Mouse (Mus musculus) gastrocnemius, adult 2 months (tissue): ENCODE data around the gene 2010111I01Rik. TPM values are rescaled to one million over a fixed set of nuclear protein-coding genes. Genes with fewer than 3 reads are reported as not detected.

Source experiments
- DNase-seq: peaks from one replicate; pipeline ENCODE4 v3.0.0; 2022
- H3K27ac ChIP-seq: fragments of 200-600 bp; 2 replicates; pipeline ENCODE4 v1.8.1; 2022; ENCODE audit warnings: mild to moderate bottlenecking
- H3K4me3 ChIP-seq: fragments of 200-600 bp; 2 replicates; pipeline ENCODE4 v1.8.1; 2022; ENCODE audit warnings: mild to moderate bottlenecking, moderate library complexity
- CTCF ChIP-seq: fragments of 200-600 bp; IDR thresholded peaks from 2 replicates; pipeline ENCODE4 v1.8.1; 2022; ENCODE audit warnings: antibody characterized with exemption, mild to moderate bottlenecking, moderate library complexity
- intact Hi-C: fragments of 180-260 bp; cut with DNase I; formaldehyde crosslinking; loops from one replicate; pipeline ENCODE4 v1.15.1; 2025
- total RNA-seq, 2 experiments: library from RNA; stranded (reverse); gene quantifications; 2 replicates each; pipeline ENCODE4 v1.2.3; 2021

Gene 2010111I01Rik
- total RNA-seq, 2 experiments from 2014 or later = 56.8 to 61.4 TPM

DNA sequence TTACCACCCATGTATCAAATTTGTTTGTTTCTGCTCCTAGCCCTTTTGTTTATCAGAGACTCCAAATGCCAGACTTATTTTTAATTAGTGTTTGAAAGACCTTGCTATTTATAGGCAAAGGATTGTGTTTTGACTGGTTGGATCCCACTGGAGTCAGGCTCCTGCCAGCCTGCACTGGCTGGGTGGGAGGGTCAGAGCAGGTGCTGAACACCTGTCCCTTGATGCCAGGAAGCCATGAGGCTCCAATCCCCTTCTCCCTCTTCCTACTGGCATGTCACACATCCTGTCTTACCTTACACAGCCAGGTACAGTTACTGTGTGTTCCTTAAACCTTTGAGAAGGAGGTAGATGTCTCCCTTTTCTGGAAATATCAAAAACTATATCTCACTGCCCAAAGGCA lies 318.5 kb downstream of the 2010111I01Rik start:
- intact Hi-C loops = no loop called here
- TF ChIP-seq CTCF = no peak
- peak; percentile 50 for DNase-seq
- Histone ChIP-seq H3K27ac (peak overlapping the region; percentile 86), H3K4me3 (peak overlapping the region; percentile 79)

GRCm38 (mm10) chr13:63284748-63285147 lies 320.1 kb downstream of the 2010111I01Rik start:
- Histone ChIP-seq H3K27ac (peak overlapping the region; percentile 78), H3K4me3 (no peak overlapping the region)
- intact Hi-C loops = loop anchor here (5.0 kb wide), 1 partner anchor 38 kb away; no protein-coding TSS in a partner anchor
- DNase-seq = peak; percentile 51
- TF ChIP-seq CTCF = no peak

- Histone ChIP-seq H3K4me3 (no peak overlapping the region), H3K27ac (peak overlapping the region; percentile 75)
- TF ChIP-seq CTCF = no peak
- DNase-seq = no peak
- intact Hi-C loops = loop anchor here (5.0 kb wide), 1 partner anchor 36 kb away; no protein-coding TSS in a partner anchor
Measured at GRCm38 (mm10) chr13:63286483-63287102, 321.9 kb downstream of the 2010111I01Rik start.

GRCm38 (mm10) chr13:63289152-63289551 lies 324.5 kb downstream of the 2010111I01Rik start:
- DNase-seq = no peak
- peak overlapping the region; percentile 75 for H3K27ac ChIP-seq
- intact Hi-C loops = loop anchor here (5.0 kb wide), 1 partner anchor 33 kb away; no protein-coding TSS in a partner anchor
- H3K4me3 ChIP-seq = peak overlapping the region; percentile 1; the same call in 1 of the 2 replicates
- TF ChIP-seq CTCF = no peak

DNA sequence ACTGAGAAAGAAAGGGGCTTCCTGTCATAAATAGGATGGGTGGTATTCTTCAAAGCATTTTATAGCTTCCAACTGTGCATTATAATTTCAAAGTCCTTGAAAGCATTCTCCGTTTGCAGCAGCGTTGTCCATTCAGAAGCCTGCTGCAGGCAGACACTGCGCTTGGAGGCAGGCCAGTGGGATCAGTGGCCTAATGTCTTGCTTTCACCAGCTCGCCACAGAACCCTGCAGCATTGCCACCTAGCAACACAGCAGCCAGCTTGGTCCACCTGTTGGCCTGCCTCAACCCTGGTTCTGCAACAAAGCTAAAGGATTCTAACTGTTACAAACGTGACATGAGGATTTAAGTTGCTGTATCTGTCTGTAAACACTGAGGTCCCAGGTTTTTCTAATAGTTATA lies 325.0 kb downstream of the 2010111I01Rik start:
- intact Hi-C loops = loop anchor here (5.0 kb wide), 1 partner anchor 33 kb away; no protein-coding TSS in a partner anchor
- TF ChIP-seq CTCF = no peak
- peak; percentile 64 for DNase-seq
- Histone ChIP-seq H3K27ac (peak overlapping the region; percentile 75), H3K4me3 (no peak overlapping the region; the same call in 1 of the 2 replicates)

GRCm38 (mm10) chr13:63290126-63290525 lies 325.4 kb downstream of the 2010111I01Rik start:
- H3K27ac ChIP-seq = peak overlapping the region; percentile 75
- no peak for TF ChIP-seq CTCF
- intact Hi-C loops = no loop called here
- no peak overlapping the region for H3K4me3 ChIP-seq
- DNase-seq = no peak

DNA sequence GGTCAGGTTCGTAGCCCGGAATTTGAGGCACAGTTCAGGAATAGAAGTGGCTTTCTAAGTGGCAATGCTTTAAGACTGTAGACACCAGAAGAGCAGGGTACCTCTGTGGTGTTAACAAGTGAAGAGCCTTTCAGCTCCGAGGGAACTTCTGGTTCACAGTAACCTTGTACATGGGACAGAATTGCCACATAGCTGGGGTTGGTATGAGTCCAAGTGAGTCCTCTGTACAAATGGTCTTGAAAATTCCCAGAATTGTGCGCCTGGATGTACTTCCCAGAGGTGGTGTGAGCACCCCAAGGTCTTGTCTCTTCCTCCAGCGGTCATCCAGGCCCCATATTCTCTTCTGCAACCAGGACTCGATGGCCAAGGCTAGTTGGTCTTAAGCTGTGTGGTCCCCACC lies 326.3 kb downstream of the 2010111I01Rik start:
- Histone ChIP-seq H3K4me3 (no peak overlapping the region), H3K27ac (peak overlapping the region; percentile 75)
- DNase-seq = peak; percentile 21
- intact Hi-C loops = no loop called here
- no peak for TF ChIP-seq CTCF

DNA sequence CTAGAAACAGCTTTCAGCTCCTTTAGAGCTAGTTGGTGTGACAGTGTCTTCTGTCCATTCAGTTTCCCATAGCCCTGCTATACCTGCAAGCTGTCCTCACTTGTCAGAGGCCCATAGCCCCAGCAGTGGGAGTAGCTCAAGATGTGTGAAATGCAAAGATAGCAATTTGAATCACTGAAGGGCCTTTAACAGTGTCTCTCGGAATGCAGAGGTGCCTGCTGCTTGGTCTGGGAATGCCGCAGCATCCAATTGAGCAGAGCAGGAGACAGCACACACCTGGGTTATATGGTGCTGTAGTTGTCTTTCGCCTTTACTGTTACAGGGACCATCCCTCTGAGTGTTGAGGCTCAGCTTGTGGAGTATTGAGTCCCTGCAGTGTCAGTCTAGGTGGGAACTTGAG lies 329.0 kb downstream of the 2010111I01Rik start:
- Histone ChIP-seq H3K27ac (peak overlapping the region; percentile 86), H3K4me3 (peak overlapping the region; percentile 31; the same call in 1 of the 2 replicates)
- intact Hi-C loops = no loop called here
- no peak for DNase-seq
- no peak for TF ChIP-seq CTCF

GRCm38 (mm10) chr13:63294359-63295193 lies 329.9 kb downstream of the 2010111I01Rik start:
- Histone ChIP-seq H3K4me3 (peak overlapping the region; percentile 31), H3K27ac (peak overlapping the region; percentile 86)
- intact Hi-C loops = no loop called here
- no peak for TF ChIP-seq CTCF
- DNase-seq = peak; percentile 58

GRCm38 (mm10) chr13:63296300-63296699 lies 331.6 kb downstream of the 2010111I01Rik start:
- peak; percentile 46 for DNase-seq
- TF ChIP-seq CTCF = no peak
- intact Hi-C loops = no loop called here
- peak overlapping the region; percentile 86 for H3K27ac ChIP-seq
- no peak overlapping the region for H3K4me3 ChIP-seq

DNA sequence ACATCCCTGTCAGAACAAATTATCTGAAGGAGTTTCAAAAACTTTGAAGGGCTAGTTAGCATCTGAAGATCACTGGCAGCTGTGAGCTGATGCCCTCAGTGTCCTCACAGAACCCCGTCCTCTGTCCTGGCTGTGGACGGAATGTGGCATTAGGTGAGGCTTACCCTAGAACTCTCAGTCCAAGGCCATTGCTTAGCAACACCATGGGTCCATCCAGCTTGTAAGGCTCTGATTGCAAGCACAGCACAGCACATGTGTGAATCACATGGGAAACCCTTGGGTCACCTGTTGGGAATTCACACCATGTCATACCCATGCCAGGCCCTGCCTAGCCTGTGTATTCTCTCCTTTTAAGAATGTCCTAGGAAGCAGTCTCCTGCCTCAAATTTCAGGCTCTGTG lies 332.3 kb downstream of the 2010111I01Rik start:
- DNase-seq = peak; percentile 68
- H3K4me3 ChIP-seq = no peak overlapping the region
- intact Hi-C loops = no loop called here
- peak overlapping the region; percentile 86 for H3K27ac ChIP-seq
- no peak for TF ChIP-seq CTCF

GRCm38 (mm10) chr13:63297933-63298332 lies 333.2 kb downstream of the 2010111I01Rik start:
- peak overlapping the region; percentile 86 for H3K27ac ChIP-seq
- intact Hi-C loops = no loop called here

GRCm38 (mm10) chr13:63298931-63299330 lies 334.2 kb downstream of the 2010111I01Rik start:
- peak overlapping the region; percentile 86 for H3K27ac ChIP-seq
- H3K4me3 ChIP-seq = no peak overlapping the region
- DNase-seq = no peak
- intact Hi-C loops = no loop called here
- no peak for TF ChIP-seq CTCF

More at GRCm38 (mm10) chr13:63297933-63298332, 333.2 kb downstream of the 2010111I01Rik start:
- DNase-seq = no peak
- no peak for TF ChIP-seq CTCF
- H3K4me3 ChIP-seq = no peak overlapping the region
